ENCODE assay signal across 7 mouse cellular contexts in genomic region chr10:39369977-39370785, GRCm38 (mm10). TPM values are rescaled to one million over a fixed set of nuclear protein-coding genes. Genes with fewer than 3 reads are reported as not detected.
DNase-seq lines count a peak whose midpoint lies in the region; ATAC-seq and TF ChIP-seq lines count a peak whose summit lies in the region.

No protein-coding gene starts in this region.

- H3K4me1 ChIP-seq in ES-E14 (ENCODE audit: control insufficient read depth in 2 of 2, insufficient read depth in 2 of 2, low read length in 2 of 2, poor library complexity in 1 of 2) = no peaks in the 10 kb centered on the region
- no peaks in the 10 kb centered on the region; the same call in 1 of the 2 replicates for H3K4me1 ChIP-seq in embryonic fibroblast, embryonic 13.5 days (ENCODE audit: control insufficient read depth, insufficient read depth, low read length)
- H3K4me1 ChIP-seq in heart, embryonic 15.5 days (replicated peaks) = peaks cover 24% of the 10 kb centered on the region
- peaks cover 24% of the 10 kb centered on the region for H3K4me1 ChIP-seq in lung, embryonic 15.5 days

- in situ Hi-C loops in ES-E14 (cut with MboI; ENCODE audit: low sequenced_read_pairs in 2 of 2, unreplicated experiment in 2 of 2) = no loop called here

- H3K27ac ChIP-seq in ES-E14 (ENCODE audit: insufficient read depth, low read depth, low read length, poor library complexity, severe bottlenecking) = peak overlapping the region; percentile 42; the same call in 1 of the 2 replicates
- peak overlapping the region; percentile 41 for H3K27ac ChIP-seq in embryonic fibroblast, embryonic 13.5 days (ENCODE audit: insufficient read depth, low read length)
- H3K27ac ChIP-seq in heart, embryonic 15.5 days = peak overlapping the region; percentile 85
- peak overlapping the region; percentile 82 for H3K27ac ChIP-seq in lung, embryonic 15.5 days

- H3K4me3 ChIP-seq in ES-E14 (ENCODE audit: insufficient read depth in 1 of 2, low read depth in 1 of 2, low read length in 2 of 2, poor library complexity in 1 of 2, severe bottlenecking in 1 of 2) = peak overlapping the region; percentile 87 to 96
- peak overlapping the region; percentile 82 for H3K4me3 ChIP-seq in embryonic fibroblast, embryonic 13.5 days (ENCODE audit: insufficient read depth, low read length)
- peak overlapping the region; percentile 81 for H3K4me3 ChIP-seq in heart, embryonic 15.5 days
- peak overlapping the region; percentile 83 for H3K4me3 ChIP-seq in lung, embryonic 15.5 days

- H3K9me3 ChIP-seq in ES-E14 (ENCODE audit: control insufficient read depth, insufficient read depth, low read depth, low read length) = no peaks in the 10 kb centered on the region
- H3K9me3 ChIP-seq in heart, embryonic 15.5 days (replicated peaks) = no peaks in the 10 kb centered on the region
- H3K9me3 ChIP-seq in lung, embryonic 15.5 days = no peaks in the 10 kb centered on the region

- DNase-seq in ES-E14 (ENCODE audit: low read depth, low spot score) = peak; percentile 16
- DNase-seq in adrenal gland, postnatal 14 days = peak; percentile 67
- peak; percentile 64 for DNase-seq in kidney, postnatal 10 days
- peak; percentile 75 for DNase-seq in retina, postnatal 1 day

- TF ChIP-seq CTCF in embryonic fibroblast, embryonic 13.5 days (IDR thresholded peaks at IDR 0.05; ENCODE audit: borderline replicate concordance, insufficient read depth, low read length) = no peak

- H3K9ac ChIP-seq in ES-E14 (ENCODE audit: insufficient read depth, low read depth, low read length, poor library complexity, severe bottlenecking) = peak overlapping the region; percentile 80
- peak overlapping the region; percentile 76 for H3K9ac ChIP-seq in heart, embryonic 15.5 days
- peak overlapping the region; percentile 80 for H3K9ac ChIP-seq in lung, embryonic 15.5 days

- ATAC-seq in heart, embryonic 15.5 days (replicated peaks; ENCODE audit: insufficient number of reproducible peaks, insufficient read depth, low FRiP score, low read depth) = peak; percentile 34
- peak; percentile 41 for ATAC-seq in lung, embryonic 15.5 days (ENCODE audit: borderline replicate concordance, extremely low read depth, low FRiP score, low TSS enrichment)

- WGBS in heart, embryonic 15.5 days = under 1% methylated on average over 62 of the region's 68 CpGs
- WGBS in lung, embryonic 15.5 days = under 1% methylated on average over 67 of the region's 68 CpGs

- H3K36me3 ChIP-seq in ES-E14 (ENCODE audit: control insufficient read depth, insufficient read depth, low read length, poor library complexity, severe bottlenecking) = no peaks in the 10 kb centered on the region
- no peaks in the 10 kb centered on the region for H3K36me3 ChIP-seq in heart, embryonic 15.5 days
- no peaks in the 10 kb centered on the region for H3K36me3 ChIP-seq in lung, embryonic 15.5 days

- peak overlapping the region; percentile 94 for H3K4me2 ChIP-seq in heart, embryonic 15.5 days
- peak overlapping the region; percentile 87 for H3K4me2 ChIP-seq in lung, embryonic 15.5 days

- TF ChIP-seq POLR2A in embryonic fibroblast, embryonic 13.5 days (IDR thresholded peaks at IDR 0.05; ENCODE audit: low read depth, low read length) = no peak; the same call in 1 of the 2 replicates

- H3K27me3 ChIP-seq in heart, embryonic 15.5 days = no peaks in the 10 kb centered on the region
- peaks cover 3% of the 10 kb centered on the region; the same call in 1 of the 2 replicates for H3K27me3 ChIP-seq in lung, embryonic 15.5 days

TF ChIP-seq in ES-E14, 5 proteins besides CTCF, POLR2A, EP300 and RAD21:
- TF ChIP-seq CHD2 (IDR thresholded peaks at IDR 0.05; ENCODE audit: low read depth, low read length) (no peak), ZNF384 (IDR thresholded peaks at IDR 0.05; ENCODE audit: low read depth, low read length) (no peak), MAFK (IDR thresholded peaks at IDR 0.05; ENCODE audit: insufficient read depth, low read depth, low read length) (no peak), HCFC1 (IDR thresholded peaks at IDR 0.05; ENCODE audit: borderline replicate concordance, insufficient read depth, low read length) (0 out of 2 replicates have a peak, but pooled peaks have one; percentile 4), ZC3H11A (IDR thresholded peaks at IDR 0.05; ENCODE audit: borderline replicate concordance, low read depth, low read length) (no peak)

RNA-seq across cellular contexts. Expression of gene Fyn, which starts 1.5 kb away (rescaled TPM):
- total RNA-seq in ES-E14 (2012; rRNA removed) = 14.6 and 14.9 TPM in 2 replicates
- total RNA-seq in adrenal gland, postnatal 14 days (2021) = 51.8 and 73.6 TPM in 2 replicates
- 56.4 and 64.6 TPM in 2 replicates for polyA plus RNA-seq in embryonic fibroblast, embryonic 13.5 days (2011; ENCODE audit: insufficient read length, low read depth, missing spikeins)
- 12.7 and 17.2 TPM in 2 replicates for polyA plus RNA-seq in heart, embryonic 15.5 days (2015; fragmentation: Nextera tagmentation; extraction: Ambion mirVana)
- 19.0 and 21.4 TPM in 2 replicates for polyA plus RNA-seq in lung, embryonic 15.5 days (2015; fragmentation: Nextera tagmentation; extraction: Ambion mirVana)

Comparison
In these comparisons a context has a peak if more than half of its experiments do, and no peak if none do; other contexts are left out.
1. Peak in every context shown above with its lines: DNase-seq, ATAC-seq, H3K4me3 ChIP-seq and H3K27ac ChIP-seq.
2. DNase-seq: peak in every context shown above with its lines; median percentile 75 in retina, postnatal 1 day; 67 in adrenal gland, postnatal 14 days; 64 in kidney, postnatal 10 days; 16 in ES-E14.